Comparison of ENCODE assay signal across 17 mouse cellular contexts in the genomic region with DNA sequence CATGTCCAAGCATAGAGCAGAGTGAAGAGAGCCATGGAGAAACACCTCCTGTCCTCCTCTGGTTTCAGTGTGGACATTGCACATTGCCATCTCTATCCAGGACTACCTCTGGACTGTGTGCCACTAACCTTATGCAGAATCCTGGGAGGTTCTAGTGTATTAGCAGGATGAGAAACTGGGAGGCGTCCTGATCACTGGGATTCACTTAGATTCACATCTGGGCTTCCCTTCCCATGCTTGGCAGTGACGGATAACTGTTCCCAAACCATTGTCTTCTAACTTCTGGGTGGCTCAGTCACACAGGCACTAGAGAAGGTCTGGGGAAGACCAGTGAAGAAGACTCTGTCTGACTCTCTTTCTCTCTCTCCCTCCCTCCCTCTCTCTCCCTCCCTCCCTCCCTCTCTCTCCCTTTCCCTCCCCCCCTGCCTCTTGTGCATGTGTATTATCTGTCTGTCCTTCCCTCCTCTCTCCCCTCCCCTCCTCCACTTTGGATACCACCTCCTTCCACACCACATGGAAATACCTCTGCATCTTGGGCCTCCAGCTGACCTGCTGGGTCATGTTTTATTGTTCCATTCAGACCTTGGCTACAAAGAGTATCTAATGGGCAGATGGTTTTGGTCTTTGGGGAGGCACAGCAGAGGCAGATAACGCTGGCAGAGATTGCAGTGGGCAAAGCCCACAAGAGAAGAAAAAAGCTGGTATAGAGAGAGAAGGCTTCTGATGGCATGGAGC. TPM values are rescaled to one million over a fixed set of nuclear protein-coding genes. Genes with fewer than 3 reads are reported as not detected.
DNase-seq lines count a peak whose midpoint lies in the region; ATAC-seq and TF ChIP-seq lines count a peak whose summit lies in the region.
"Had no signal": no experiment of that assay in that cellular context is flagged by ENCODE, and none has a peak within 500 bp of the region (broad histone marks: within the 10 kb centered on the region; RNA-seq: fewer than 3 reads in every experiment).

No protein-coding gene starts in this region.

- H3K4me1 ChIP-seq in heart, embryonic 13.5 days = peaks cover 13% of the 10 kb centered on the region
- H3K4me1 ChIP-seq in heart, embryonic 12.5 days (replicated peaks) = peaks cover 13% of the 10 kb centered on the region
- H3K4me1 ChIP-seq in lung, embryonic 15.5 days = peaks cover 22% of the 10 kb centered on the region
- peaks cover 3% of the 10 kb centered on the region; the same call in 1 of the 2 replicates for H3K4me1 ChIP-seq in lung, postnatal 0 days (ENCODE audit: insufficient read depth, low read depth, low read length)
- H3K4me1 ChIP-seq in intestine, embryonic 15.5 days (replicated peaks) = peaks cover 23% of the 10 kb centered on the region
- H3K4me1 ChIP-seq in stomach, embryonic 15.5 days = peaks cover 4% of the 10 kb centered on the region; the same call in 1 of the 2 replicates

- no peak overlapping the region for H3K4me2 ChIP-seq in heart, embryonic 13.5 days
- no peak overlapping the region for H3K4me2 ChIP-seq in heart, embryonic 12.5 days
- H3K4me2 ChIP-seq in lung, embryonic 15.5 days = no peak overlapping the region
- H3K4me2 ChIP-seq in lung, postnatal 0 days (replicated peaks; ENCODE audit: low read depth, low read length) = no peak overlapping the region
- H3K4me2 ChIP-seq in intestine, embryonic 15.5 days (replicated peaks) = no peak overlapping the region; the same call in 1 of the 2 replicates
- no peak overlapping the region for H3K4me2 ChIP-seq in stomach, embryonic 15.5 days
- H3K4me2 ChIP-seq: heart, embryonic 11.5 days had no signal

- H3K9me3 ChIP-seq in heart, embryonic 13.5 days = no peaks in the 10 kb centered on the region
- H3K9me3 ChIP-seq in heart, embryonic 12.5 days (replicated peaks) = no peaks in the 10 kb centered on the region
- no peaks in the 10 kb centered on the region for H3K9me3 ChIP-seq in lung, embryonic 15.5 days
- H3K9me3 ChIP-seq in lung, postnatal 0 days (ENCODE audit: low read length) = no peaks in the 10 kb centered on the region
- H3K9me3 ChIP-seq in intestine, embryonic 15.5 days = no peaks in the 10 kb centered on the region
- H3K9me3 ChIP-seq in stomach, embryonic 15.5 days = no peaks in the 10 kb centered on the region

- intact Hi-C loops in left cerebral cortex, postnatal 14 days (cut with DNase I) = no loop called here

- TF ChIP-seq EP300 in lung, postnatal 0 days (IDR thresholded peaks at IDR 0.05) = no peak

- no peak overlapping the region for H3K4me3 ChIP-seq in heart, embryonic 13.5 days
- H3K4me3 ChIP-seq in heart, embryonic 12.5 days = no peak overlapping the region
- no peak overlapping the region for H3K4me3 ChIP-seq in lung, embryonic 15.5 days
- H3K4me3 ChIP-seq in lung, postnatal 0 days (ENCODE audit: low read depth, low read length) = no peak overlapping the region
- no peak overlapping the region for H3K4me3 ChIP-seq in intestine, embryonic 15.5 days (replicated peaks)
- no peak overlapping the region for H3K4me3 ChIP-seq in stomach, embryonic 15.5 days (replicated peaks)

- H3K36me3 ChIP-seq in heart, embryonic 13.5 days = no peaks in the 10 kb centered on the region
- no peaks in the 10 kb centered on the region for H3K36me3 ChIP-seq in heart, embryonic 12.5 days
- H3K36me3 ChIP-seq in lung, embryonic 15.5 days = no peaks in the 10 kb centered on the region
- H3K36me3 ChIP-seq in lung, postnatal 0 days (ENCODE audit: insufficient read depth, low read length) = no peaks in the 10 kb centered on the region
- no peaks in the 10 kb centered on the region for H3K36me3 ChIP-seq in intestine, embryonic 15.5 days
- no peaks in the 10 kb centered on the region for H3K36me3 ChIP-seq in stomach, embryonic 15.5 days
- H3K36me3 ChIP-seq: G1E had no signal

- H3K27ac ChIP-seq in heart, embryonic 13.5 days (replicated peaks) = 0 out of 2 replicates have a peak overlapping the region, but pooled peaks have one; percentile 28
- H3K27ac ChIP-seq in heart, embryonic 12.5 days (ENCODE audit: poor library complexity, severe bottlenecking) = no peak overlapping the region
- peak overlapping the region; percentile 81 for H3K27ac ChIP-seq in lung, embryonic 15.5 days
- H3K27ac ChIP-seq in lung, postnatal 0 days (ENCODE audit: low read length) = no peak overlapping the region
- H3K27ac ChIP-seq in intestine, embryonic 15.5 days = peak overlapping the region; percentile 91
- peak overlapping the region; percentile 88 for H3K27ac ChIP-seq in stomach, embryonic 15.5 days

- no peak for ATAC-seq in heart, embryonic 13.5 days (ENCODE audit: extremely low read depth, insufficient number of reproducible peaks, low FRiP score, low TSS enrichment)
- no peak for ATAC-seq in heart, embryonic 12.5 days (ENCODE audit: insufficient number of reproducible peaks, low FRiP score)
- no peak for ATAC-seq in lung, embryonic 15.5 days (ENCODE audit: borderline replicate concordance, extremely low read depth, low FRiP score, low TSS enrichment)
- no peak for ATAC-seq in lung, postnatal 0 days
- no peak for ATAC-seq in intestine, embryonic 15.5 days
- no peak for ATAC-seq in stomach, embryonic 15.5 days (ENCODE audit: insufficient read depth, low FRiP score, low read depth)
- ATAC-seq: midbrain, embryonic 16.5 days had no signal

- 57% methylated on average over 3 of the region's 3 CpGs for WGBS in heart, embryonic 13.5 days
- 62% methylated on average over 3 of the region's 3 CpGs for WGBS in heart, embryonic 12.5 days
- 57% methylated on average over 3 of the region's 3 CpGs for WGBS in lung, embryonic 15.5 days
- 59% methylated on average over 3 of the region's 3 CpGs for WGBS in lung, postnatal 0 days
- WGBS in intestine, embryonic 15.5 days = 41% methylated on average over 3 of the region's 3 CpGs
- WGBS in stomach, embryonic 15.5 days = 57% methylated on average over 3 of the region's 3 CpGs

- H3K27me3 ChIP-seq in heart, embryonic 13.5 days (replicated peaks) = peaks cover 30% of the 10 kb centered on the region
- peaks cover 24% of the 10 kb centered on the region for H3K27me3 ChIP-seq in heart, embryonic 12.5 days (replicated peaks)
- no peaks in the 10 kb centered on the region for H3K27me3 ChIP-seq in lung, embryonic 15.5 days
- no peaks in the 10 kb centered on the region for H3K27me3 ChIP-seq in lung, postnatal 0 days (replicated peaks; ENCODE audit: insufficient read depth, low read length)
- H3K27me3 ChIP-seq in intestine, embryonic 15.5 days (replicated peaks) = no peaks in the 10 kb centered on the region
- no peaks in the 10 kb centered on the region for H3K27me3 ChIP-seq in stomach, embryonic 15.5 days (replicated peaks)

- no peak overlapping the region for H3K9ac ChIP-seq in heart, embryonic 13.5 days
- no peak overlapping the region for H3K9ac ChIP-seq in heart, embryonic 12.5 days
- H3K9ac ChIP-seq in lung, embryonic 15.5 days = no peak overlapping the region
- H3K9ac ChIP-seq in lung, postnatal 0 days (replicated peaks; ENCODE audit: low read depth) = no peak overlapping the region
- no peak overlapping the region; the same call in 1 of the 2 replicates for H3K9ac ChIP-seq in intestine, embryonic 15.5 days
- H3K9ac ChIP-seq in stomach, embryonic 15.5 days = no peak overlapping the region

- no peak for TF ChIP-seq CTCF in lung, postnatal 0 days (IDR thresholded peaks at IDR 0.05)

- no peak for DNase-seq in lung, postnatal 0 days (ENCODE audit: low spot score)
- DNase-seq in left cerebral cortex, postnatal 14 days (ENCODE audit: low spot score in 2 of 2) = no peak
- no peak for DNase-seq in frontal cortex, postnatal 25 days (ENCODE audit: low spot score in 2 of 2)
- DNase-seq: B cell, adult 2 months; cerebellum, adult 11-12 months had no signal

RNA-seq across cellular contexts. Expression of gene Mlph, which starts 11.5 kb away (rescaled TPM):
- 0.04 and 0.40 TPM in 2 replicates for polyA plus RNA-seq in heart, embryonic 13.5 days (2015; fragmentation: Nextera tagmentation; extraction: Ambion mirVana)
- polyA plus RNA-seq in heart, embryonic 12.5 days (2016; fragmentation: Nextera tagmentation; extraction: Ambion mirVana) = 0.31 and 0.35 TPM in 2 replicates
- 0.59 and 1.3 TPM in 2 replicates for polyA plus RNA-seq in lung, embryonic 15.5 days (2015; fragmentation: Nextera tagmentation; extraction: Ambion mirVana)
- 2.4 and 2.7 TPM in 2 replicates for polyA plus RNA-seq in lung, postnatal 0 days (2015; fragmentation: Nextera tagmentation; extraction: Ambion mirVana)
- polyA plus RNA-seq in intestine, embryonic 15.5 days (2015; fragmentation: Nextera tagmentation; extraction: Ambion mirVana) = 0.85 and 1.6 TPM in 2 replicates
- polyA plus RNA-seq in stomach, embryonic 15.5 days (2015; fragmentation: Nextera tagmentation; extraction: Ambion mirVana) = 1.8 and 2.3 TPM in 2 replicates
- total RNA-seq in left cerebral cortex, postnatal 14 days (2021) = under 1 TPM; 0.51 to 0.64 TPM
- total RNA-seq: G1E had no signal
- polyA plus RNA-seq: G1E; neural tube, embryonic 14.5 days had no signal

RNA-seq across cellular contexts. Expression of gene Prlh, which starts 49.5 kb away (rescaled TPM):
- not detected in 2 replicates for polyA plus RNA-seq in heart, embryonic 13.5 days (2015; fragmentation: Nextera tagmentation; extraction: Ambion mirVana)
- not detected in 2 replicates for polyA plus RNA-seq in heart, embryonic 12.5 days (2016; fragmentation: Nextera tagmentation; extraction: Ambion mirVana)
- polyA plus RNA-seq in lung, embryonic 15.5 days (2015; fragmentation: Nextera tagmentation; extraction: Ambion mirVana) = not detected in 2 replicates
- not detected in 2 replicates for polyA plus RNA-seq in lung, postnatal 0 days (2015; fragmentation: Nextera tagmentation; extraction: Ambion mirVana)
- polyA plus RNA-seq in intestine, embryonic 15.5 days (2015; fragmentation: Nextera tagmentation; extraction: Ambion mirVana) = not detected in 2 replicates
- not detected in 2 replicates for polyA plus RNA-seq in stomach, embryonic 15.5 days (2015; fragmentation: Nextera tagmentation; extraction: Ambion mirVana)
- total RNA-seq in left cerebral cortex, postnatal 14 days (2021) = not detected
- total RNA-seq: adrenal gland, postnatal 4 days; G1E; liver, adult 2 months had no signal
- polyA plus RNA-seq: G1E; heart, embryonic 11.5 days; large intestine, adult 2 months; liver, adult 2 months; midbrain, embryonic 16.5 days; neural tube, embryonic 14.5 days had no signal

RNA-seq across cellular contexts. Expression of gene Col6a3, which starts 59.6 kb away (rescaled TPM):
- 12.4 and 13.0 TPM in 2 replicates for polyA plus RNA-seq in heart, embryonic 13.5 days (2015; fragmentation: Nextera tagmentation; extraction: Ambion mirVana)
- polyA plus RNA-seq in heart, embryonic 12.5 days (2016; fragmentation: Nextera tagmentation; extraction: Ambion mirVana) = 10.5 and 11.3 TPM in 2 replicates
- 72.9 and 81.8 TPM in 2 replicates for polyA plus RNA-seq in lung, embryonic 15.5 days (2015; fragmentation: Nextera tagmentation; extraction: Ambion mirVana)
- 62.4 and 62.8 TPM in 2 replicates for polyA plus RNA-seq in lung, postnatal 0 days (2015; fragmentation: Nextera tagmentation; extraction: Ambion mirVana)
- polyA plus RNA-seq in intestine, embryonic 15.5 days (2015; fragmentation: Nextera tagmentation; extraction: Ambion mirVana) = 73.2 and 74.5 TPM in 2 replicates
- polyA plus RNA-seq in stomach, embryonic 15.5 days (2015; fragmentation: Nextera tagmentation; extraction: Ambion mirVana) = 86.6 and 109 TPM in 2 replicates
- 1 to 10 TPM; 6.5 to 7.1 TPM for total RNA-seq in left cerebral cortex, postnatal 14 days (2021)
- polyA plus RNA-seq: G1E had no signal

Comparison
In these comparisons a context has a peak if more than half of its experiments do, and no peak if none do; other contexts are left out.
1. H3K27ac ChIP-seq: peak in heart, embryonic 13.5 days (single experiment), lung, embryonic 15.5 days (single experiment), intestine, embryonic 15.5 days (single experiment) and stomach, embryonic 15.5 days (single experiment); none in heart, embryonic 12.5 days (single experiment) and lung, postnatal 0 days (single experiment).